Mouse (Mus musculus): ENCODE measurements around the gene Neu1. TPM values are rescaled to one million over a fixed set of nuclear protein-coding genes. Genes with fewer than 3 reads are reported as not detected.
A peak's percentile ranks its signal among the peaks of the same experiment; 100 is the strongest.
"Not testable (repeated sequence)": the region's sequence is repeated elsewhere in the genome, so short reads cannot be mapped to it uniquely, and the experiment has no call there.

The Neu1 gene
- polyA plus RNA-seq, 1 experiment from 2014 or later = 18.1 TPM

DNA sequence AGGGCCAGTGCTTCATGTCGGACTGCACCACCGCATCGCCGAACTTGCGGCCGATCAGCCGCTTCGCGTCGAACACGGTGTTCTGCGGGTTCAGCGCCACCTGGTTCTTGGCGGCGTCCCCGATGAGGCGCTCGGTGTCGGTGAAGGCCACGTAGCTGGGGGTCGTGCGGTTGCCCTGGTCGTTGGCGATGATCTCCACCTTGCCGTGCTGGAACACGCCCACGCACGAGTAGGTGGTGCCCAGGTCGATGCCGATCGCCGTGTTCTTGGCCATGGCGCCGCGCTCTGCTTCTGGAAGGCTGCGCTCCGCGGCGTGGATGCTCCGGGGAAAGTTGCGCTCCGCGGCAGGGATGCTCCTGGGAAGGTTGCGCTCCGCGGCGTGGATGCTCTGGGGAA lies 27.7 kb downstream of the Neu1 start:
- WGBS = 2% methylated on average over 18 of the region's 47 CpGs
- H3K36me3 ChIP-seq; H3K4me1 ChIP-seq; H3K27ac ChIP-seq (replicated peaks); H3K9me3 ChIP-seq; H3K9ac ChIP-seq: not testable (repeated sequence)
- ATAC-seq (ENCODE audit: extremely low read depth, insufficient number of reproducible peaks, low FRiP score, low TSS enrichment) = peak; percentile 9; the same call in 1 of the 2 replicates
- Histone ChIP-seq H3K4me3 (peak overlapping the region; percentile 64), H3K4me2 (peak overlapping the region; percentile 85), H3K27me3 (replicated peaks) (peaks cover 40% of the 10 kb centered on the region)

DNA sequence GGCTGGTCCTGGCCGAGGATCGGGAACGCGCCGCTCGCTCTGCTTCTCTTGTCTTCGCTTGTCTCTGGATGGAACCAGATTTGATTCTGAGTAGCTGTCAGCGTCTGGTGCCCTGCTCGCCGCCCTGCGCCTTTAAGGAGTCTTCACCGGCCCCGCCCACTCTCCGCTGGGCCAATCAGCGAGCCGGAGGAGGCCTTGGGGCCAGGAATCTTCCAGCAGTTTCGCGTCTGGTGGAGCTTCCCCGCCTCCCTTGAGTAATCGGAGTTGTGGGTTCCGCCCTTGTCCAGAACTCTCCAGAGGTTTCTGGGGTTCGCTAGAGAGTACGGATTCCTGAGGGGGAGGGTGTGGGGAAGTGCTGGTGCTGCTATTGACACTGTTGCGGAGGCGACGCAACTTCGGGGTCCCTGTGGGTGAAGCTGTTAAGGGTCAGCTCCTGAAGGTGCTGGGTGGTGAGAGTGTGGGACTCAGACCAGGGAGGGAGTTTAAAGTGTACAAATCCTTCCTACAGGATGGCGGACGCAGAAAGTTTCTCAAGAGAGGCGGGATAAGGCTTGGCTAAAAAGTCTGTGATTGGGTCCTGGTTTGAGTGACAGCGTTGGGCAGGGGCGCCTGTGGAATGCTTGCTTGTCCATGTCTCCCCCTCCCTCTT lies 28.2 kb downstream of the Neu1 start, which contains the start of gene Hspa1b:
Gene Hspa1b, minus strand, starts transcription at position 109 of the 649 bp plus-strand sequence.
- not testable (repeated sequence) for H3K36me3 ChIP-seq, H3K9me3 ChIP-seq, H3K4me1 ChIP-seq
- Histone ChIP-seq H3K9ac (peak within 1 kb of the TSS; percentile 84), H3K27me3 (replicated peaks) (peaks cover 40% of the 10 kb centered on the region), H3K4me3 (peak within 1 kb of the TSS; percentile 64), H3K27ac (replicated peaks) (peak within 1 kb of the TSS; percentile 97), H3K4me2 (peak within 1 kb of the TSS; percentile 85)
- ATAC-seq (ENCODE audit: extremely low read depth, insufficient number of reproducible peaks, low FRiP score, low TSS enrichment) = peak; percentile 88
- WGBS = under 1% methylated on average over 32 of the region's 32 CpGs

DNA sequence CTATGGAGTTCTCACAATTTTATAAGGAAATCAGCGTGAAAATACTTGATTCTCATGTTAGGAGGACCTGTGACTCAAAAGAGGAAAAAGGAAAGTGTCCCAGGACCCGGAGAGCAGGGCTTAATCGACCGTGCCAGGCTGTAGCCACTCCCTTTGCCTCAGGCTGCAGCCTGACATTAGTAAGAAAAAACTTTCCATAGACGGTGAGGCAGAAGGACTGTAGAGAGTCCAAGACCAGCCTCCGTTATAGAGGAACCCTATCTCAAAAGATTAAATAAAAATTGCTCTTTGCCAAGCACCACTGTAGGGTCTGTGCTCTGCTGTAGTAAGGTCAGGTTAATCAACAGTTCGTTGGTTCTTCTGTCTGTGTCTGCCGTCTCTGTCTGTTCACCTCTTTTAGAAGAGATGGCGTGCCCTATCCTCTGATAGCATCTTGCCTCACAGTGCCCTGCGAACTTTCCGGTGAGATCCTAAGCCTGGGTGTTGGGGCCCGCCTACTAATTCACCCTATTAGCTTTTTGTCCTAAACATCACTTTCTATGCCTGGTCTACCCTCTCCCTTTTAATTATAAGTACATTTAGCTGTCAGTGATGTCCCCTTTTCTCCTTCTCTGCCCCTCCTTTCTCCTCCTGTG lies 28.9 kb downstream of the Neu1 start:
- no peak for ATAC-seq (ENCODE audit: extremely low read depth, insufficient number of reproducible peaks, low FRiP score, low TSS enrichment)
- peak overlapping the region; percentile 84 for H3K9ac ChIP-seq
- H3K4me2 ChIP-seq = peak overlapping the region; percentile 85
- peak overlapping the region; percentile 97 for H3K27ac ChIP-seq (replicated peaks)
- peaks cover 12% of the 10 kb centered on the region for H3K4me1 ChIP-seq
- WGBS = 11% methylated on average over 12 of the region's 12 CpGs
- H3K27me3 ChIP-seq (replicated peaks) = peaks cover 37% of the 10 kb centered on the region
- H3K9me3 ChIP-seq = no peaks in the 10 kb centered on the region
- peak overlapping the region; percentile 64 for H3K4me3 ChIP-seq
- no peaks in the 10 kb centered on the region for H3K36me3 ChIP-seq

DNA sequence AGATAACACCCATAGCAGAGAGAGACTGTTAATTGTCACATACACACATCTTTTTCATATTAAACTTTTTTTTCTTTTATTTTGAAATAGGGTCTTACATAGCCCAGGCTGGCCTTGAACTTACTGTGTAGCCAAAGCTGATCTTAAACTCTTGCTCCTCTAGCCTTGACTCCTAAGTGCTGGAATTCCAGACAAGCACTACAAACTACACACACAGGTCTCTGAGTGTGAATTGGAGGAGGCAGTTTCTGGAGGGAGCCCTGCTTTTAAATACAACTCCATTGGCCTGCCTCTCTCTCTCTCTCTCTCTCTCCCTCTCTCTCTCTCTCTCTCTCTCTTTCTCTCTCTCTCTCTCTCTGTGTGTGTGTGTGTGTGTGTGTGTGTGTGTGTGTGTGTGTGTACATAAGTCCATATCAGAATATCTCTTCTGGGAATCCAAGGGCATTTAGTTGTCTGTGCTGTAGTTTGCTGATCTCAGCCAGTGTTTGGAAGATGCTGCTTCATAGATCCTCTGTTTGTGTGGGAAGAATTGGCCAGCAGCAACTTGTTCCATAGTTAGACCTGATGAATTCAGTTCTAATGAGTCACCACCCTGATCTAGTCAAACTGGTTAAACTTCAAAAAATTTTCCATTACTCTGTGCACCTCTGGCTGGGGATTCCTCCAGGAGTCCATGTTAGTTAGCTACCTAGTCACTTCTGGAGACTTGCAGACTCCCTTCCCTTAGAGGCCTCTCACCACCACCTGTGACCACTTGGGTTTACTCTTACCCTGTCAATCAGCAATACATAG lies 29.8 kb downstream of the Neu1 start:
- Histone ChIP-seq H3K36me3 (no peaks in the 10 kb centered on the region), H3K9ac (no peak overlapping the region), H3K4me2 (no peak overlapping the region), H3K9me3 (no peaks in the 10 kb centered on the region), H3K27me3 (replicated peaks) (peaks cover 35% of the 10 kb centered on the region), H3K27ac (replicated peaks) (no peak overlapping the region), H3K4me3 (no peak overlapping the region), H3K4me1 (peaks cover 16% of the 10 kb centered on the region)
- no peak for ATAC-seq (ENCODE audit: extremely low read depth, insufficient number of reproducible peaks, low FRiP score, low TSS enrichment)

DNA sequence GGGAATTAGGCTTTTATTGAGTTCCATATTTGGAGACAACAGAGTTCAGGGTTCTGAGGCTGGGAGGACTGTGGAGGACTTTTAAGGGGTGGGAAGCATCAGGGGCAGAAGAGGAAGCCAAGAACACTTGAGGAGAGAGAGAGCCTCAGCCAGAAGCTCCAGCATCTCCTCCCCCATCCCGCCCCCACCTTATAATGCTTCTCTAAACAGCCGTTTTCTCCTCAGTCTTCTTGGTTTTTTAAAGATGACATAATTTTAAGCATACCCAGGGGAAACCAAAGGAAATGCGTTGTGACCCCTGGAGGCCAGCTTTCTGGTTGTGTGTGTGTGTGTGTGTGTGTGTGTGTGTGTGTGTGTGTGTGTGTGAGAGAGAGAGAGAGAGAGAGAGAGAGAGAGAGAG lies 31.1 kb downstream of the Neu1 start:
- no peak overlapping the region for H3K27ac ChIP-seq (replicated peaks)
- peaks cover 17% of the 10 kb centered on the region for H3K4me1 ChIP-seq
- no peaks in the 10 kb centered on the region for H3K9me3 ChIP-seq
- H3K27me3 ChIP-seq (replicated peaks) = peaks cover 28% of the 10 kb centered on the region
- H3K4me3 ChIP-seq = no peak overlapping the region
- no peaks in the 10 kb centered on the region for H3K36me3 ChIP-seq
- 37% methylated on average over 3 of the region's 3 CpGs for WGBS
- no peak for ATAC-seq (ENCODE audit: extremely low read depth, insufficient number of reproducible peaks, low FRiP score, low TSS enrichment)
- peak overlapping the region; percentile 14; the same call in 1 of the 2 replicates for H3K9ac ChIP-seq
- no peak overlapping the region for H3K4me2 ChIP-seq

DNA sequence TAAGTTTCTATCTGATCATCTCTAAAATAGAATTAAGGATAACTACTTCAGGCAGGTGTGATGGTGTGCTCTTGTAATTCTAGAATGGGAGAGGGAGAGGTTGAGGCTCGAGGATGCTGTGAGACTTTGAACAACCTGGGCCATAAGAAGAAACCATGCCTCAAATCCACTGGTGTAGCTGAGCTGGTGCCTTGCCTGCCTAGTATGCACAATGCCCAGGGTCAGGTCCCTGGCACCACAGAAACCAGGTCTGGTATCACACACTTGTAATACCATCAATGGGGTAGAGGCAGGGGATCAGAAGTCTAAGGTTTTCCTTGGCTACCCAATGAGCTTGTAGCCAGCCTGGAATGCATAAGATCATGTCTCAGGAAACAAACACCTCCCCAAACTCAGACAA lies 31.8 kb downstream of the Neu1 start:
- WGBS = 60% methylated on average over 1 of the region's 1 CpGs
- H3K9me3 ChIP-seq = no peaks in the 10 kb centered on the region

DNA sequence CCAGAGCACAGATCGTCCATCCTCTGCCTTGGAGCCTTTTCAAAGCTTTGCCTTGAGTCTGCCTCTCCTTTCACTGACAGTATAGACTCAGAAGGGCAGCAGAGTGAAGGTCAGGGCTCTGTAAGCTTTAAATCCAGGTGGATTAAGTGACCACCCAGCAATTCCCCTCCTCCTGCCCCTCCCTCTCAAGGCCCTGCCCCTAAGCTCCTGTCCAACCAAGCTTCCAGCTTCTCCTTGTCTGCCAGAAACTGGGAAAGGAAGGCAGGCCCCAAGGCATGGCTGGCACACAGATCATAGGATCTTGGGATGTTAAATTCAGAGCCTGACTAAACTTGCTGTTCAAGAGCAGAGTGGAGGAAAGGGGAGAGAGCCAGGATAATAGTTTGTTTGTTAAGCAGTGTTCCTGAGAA lies 33.6 kb downstream of the Neu1 start:
- Histone ChIP-seq H3K36me3 (no peaks in the 10 kb centered on the region), H3K4me1 (peaks cover 19% of the 10 kb centered on the region), H3K9me3 (no peaks in the 10 kb centered on the region), H3K27me3 (replicated peaks) (peaks cover 51% of the 10 kb centered on the region), H3K27ac (replicated peaks) (0 out of 2 replicates have a peak overlapping the region, but pooled peaks have one; percentile 28), H3K4me3 (no peak overlapping the region), H3K9ac (peak overlapping the region; percentile 34), H3K4me2 (no peak overlapping the region)
- ATAC-seq (ENCODE audit: extremely low read depth, insufficient number of reproducible peaks, low FRiP score, low TSS enrichment) = no peak
- 7% methylated on average over 1 of the region's 1 CpGs for WGBS

More for the DNA sequence above, 31.8 kb downstream of the Neu1 start:
- Histone ChIP-seq H3K9ac (no peak overlapping the region), H3K4me1 (peaks cover 19% of the 10 kb centered on the region), H3K4me3 (no peak overlapping the region), H3K27ac (replicated peaks) (no peak overlapping the region), H3K27me3 (replicated peaks) (peaks cover 32% of the 10 kb centered on the region), H3K36me3 (no peaks in the 10 kb centered on the region), H3K4me2 (no peak overlapping the region)
- no peak for ATAC-seq (ENCODE audit: extremely low read depth, insufficient number of reproducible peaks, low FRiP score, low TSS enrichment)

DNA sequence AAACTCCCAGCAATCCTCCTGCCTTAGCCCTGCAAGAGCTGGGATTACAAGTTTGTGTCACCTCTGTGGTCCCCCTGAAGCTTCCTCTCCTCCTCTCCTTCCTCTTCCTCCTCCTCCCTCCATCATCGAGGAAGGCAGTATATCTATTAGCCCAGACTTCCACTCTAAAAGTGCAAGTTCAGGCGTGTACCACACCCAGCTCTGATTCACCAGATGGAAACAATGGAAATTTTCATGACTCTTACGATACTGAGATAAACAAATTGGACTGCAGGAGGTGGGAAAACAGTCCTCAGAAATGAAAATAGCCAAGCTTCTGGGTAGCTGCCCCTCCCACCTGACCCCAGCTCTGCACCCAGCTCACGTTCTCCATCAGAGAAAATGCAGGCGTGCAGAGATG lies 34.6 kb downstream of the Neu1 start:
- no peak for ATAC-seq (ENCODE audit: extremely low read depth, insufficient number of reproducible peaks, low FRiP score, low TSS enrichment)
- H3K9me3 ChIP-seq = no peaks in the 10 kb centered on the region
- H3K4me2 ChIP-seq = no peak overlapping the region
- 0 out of 2 replicates have a peak overlapping the region, but pooled peaks have one; percentile 20 for H3K27ac ChIP-seq (replicated peaks)
- 49% methylated on average over 5 of the region's 5 CpGs for WGBS
- H3K36me3 ChIP-seq = no peaks in the 10 kb centered on the region
- peaks cover 54% of the 10 kb centered on the region for H3K27me3 ChIP-seq (replicated peaks)
- H3K9ac ChIP-seq = no peak overlapping the region
- peaks cover 11% of the 10 kb centered on the region; the same call in 1 of the 2 replicates for H3K4me1 ChIP-seq
- H3K4me3 ChIP-seq = no peak overlapping the region

DNA sequence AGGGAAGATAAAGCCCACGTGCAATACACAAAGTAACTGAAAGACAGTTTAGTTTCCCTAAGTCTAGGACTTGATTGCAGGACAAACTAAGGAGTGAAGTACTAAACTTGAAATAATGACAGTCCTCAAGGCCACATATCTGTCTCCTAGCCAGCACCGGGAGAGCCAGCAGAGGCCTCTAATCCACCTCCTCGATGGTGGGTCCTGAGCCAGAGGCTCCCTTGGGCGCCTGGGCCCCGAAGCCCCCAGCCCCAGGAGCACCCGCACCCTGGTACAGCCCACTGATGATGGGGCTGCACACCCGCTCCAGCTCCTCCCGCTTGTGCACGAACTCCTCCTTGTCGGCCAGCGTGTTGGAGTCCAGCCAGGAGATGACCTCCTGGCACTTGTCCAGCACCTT lies 38.8 kb downstream of the Neu1 start, which contains the start of gene Gm20481:
Gene Gm20481, plus strand, starts transcription at position 91 of the 400 bp plus-strand sequence.
- H3K27ac ChIP-seq (replicated peaks); H3K4me3 ChIP-seq; H3K4me2 ChIP-seq; H3K9ac ChIP-seq; ATAC-seq (ENCODE audit: extremely low read depth, insufficient number of reproducible peaks, low FRiP score, low TSS enrichment); H3K36me3 ChIP-seq; H3K9me3 ChIP-seq: not testable (repeated sequence)
- peaks cover 19% of the 10 kb centered on the region for H3K4me1 ChIP-seq
- 55% methylated on average over 7 of the region's 11 CpGs for WGBS
- peaks cover 41% of the 10 kb centered on the region for H3K27me3 ChIP-seq (replicated peaks)

DNA sequence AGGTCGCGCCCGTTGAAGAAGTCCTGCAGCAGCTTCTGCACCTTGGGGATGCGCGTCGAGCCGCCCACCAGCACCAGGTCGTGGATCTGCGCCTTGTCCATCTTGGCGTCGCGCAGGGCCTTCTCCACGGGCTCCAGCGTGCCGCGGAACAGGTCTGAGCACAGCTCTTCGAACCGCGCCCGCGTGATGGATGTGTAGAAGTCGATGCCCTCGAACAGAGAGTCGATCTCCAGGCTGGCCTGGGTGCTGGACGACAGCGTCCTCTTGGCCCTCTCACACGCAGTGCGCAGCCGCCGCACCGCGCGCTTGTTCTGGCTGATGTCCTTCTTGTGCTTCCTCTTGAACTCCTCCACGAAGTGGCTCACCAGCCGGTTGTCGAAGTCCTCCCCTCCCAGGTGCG lies 39.8 kb downstream of the Neu1 start:
- H3K9me3 ChIP-seq; H3K36me3 ChIP-seq; H3K4me3 ChIP-seq; ATAC-seq (ENCODE audit: extremely low read depth, insufficient number of reproducible peaks, low FRiP score, low TSS enrichment); H3K9ac ChIP-seq; H3K4me2 ChIP-seq; H3K27ac ChIP-seq (replicated peaks): not testable (repeated sequence)
- WGBS = 37% methylated on average over 26 of the region's 37 CpGs
- Histone ChIP-seq H3K4me1 (peaks cover 14% of the 10 kb centered on the region), H3K27me3 (replicated peaks) (peaks cover 35% of the 10 kb centered on the region)

DNA sequence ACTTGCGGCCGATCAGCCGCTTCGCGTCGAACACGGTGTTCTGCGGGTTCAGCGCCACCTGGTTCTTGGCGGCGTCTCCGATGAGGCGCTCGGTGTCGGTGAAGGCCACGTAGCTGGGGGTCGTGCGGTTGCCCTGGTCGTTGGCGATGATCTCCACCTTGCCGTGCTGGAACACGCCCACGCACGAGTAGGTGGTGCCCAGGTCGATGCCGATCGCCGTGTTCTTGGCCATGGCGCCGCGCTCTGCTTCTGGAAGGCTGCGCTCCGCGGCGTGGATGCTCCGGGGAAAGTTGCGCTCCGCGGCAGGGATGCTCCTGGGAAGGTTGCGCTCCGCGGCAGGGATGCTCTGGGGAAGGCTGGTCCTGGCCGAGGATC lies 40.6 kb downstream of the Neu1 start:
- ATAC-seq (ENCODE audit: extremely low read depth, insufficient number of reproducible peaks, low FRiP score, low TSS enrichment) = peak; percentile 33

More for the DNA sequence above, 40.6 kb downstream of the Neu1 start:
- not testable (repeated sequence) for H3K9ac ChIP-seq; H3K27ac ChIP-seq (replicated peaks); H3K9me3 ChIP-seq; H3K36me3 ChIP-seq
- WGBS = 4% methylated on average over 31 of the region's 43 CpGs
- peak overlapping the region; percentile 82 for H3K4me2 ChIP-seq
- peak overlapping the region; percentile 57 for H3K4me3 ChIP-seq
- H3K27me3 ChIP-seq (replicated peaks) = peaks cover 31% of the 10 kb centered on the region
- H3K4me1 ChIP-seq = peaks cover 14% of the 10 kb centered on the region
